Mouse (Mus musculus): ENCODE data around the gene Sun1. TPM values are rescaled to one million over a fixed set of nuclear protein-coding genes. Genes with fewer than 3 reads are reported as not detected.

Sun1 gene
- polyA plus RNA-seq, 1 experiment from 2014 or later, result 52.7 TPM

GRCm38 (mm10) chr5:139286142-139286941, 85.9 kb downstream of the Sun1 start:
- DNase-seq (ENCODE audit: low spot score), result no peak
- Histone ChIP-seq H3K36me3 (no peaks in the 10 kb centered on the region), H3K27ac (no peak overlapping the region), H3K9me3 (replicated peaks) (no peaks in the 10 kb centered on the region), H3K4me3 (no peak overlapping the region), H3K4me1 (peaks cover 27% of the 10 kb centered on the region), H3K27me3 (ENCODE audit: low read depth, poor library complexity, severe bottlenecking) (no peaks in the 10 kb centered on the region)
- 76% methylated on average over 14 of the region's 14 CpGs for WGBS

- DNase-seq (ENCODE audit: low spot score), result no peak
- no peaks in the 10 kb centered on the region for H3K36me3 ChIP-seq
- no peak overlapping the region for H3K27ac ChIP-seq
- H3K4me3 ChIP-seq, result no peak overlapping the region
- no peaks in the 10 kb centered on the region for H3K9me3 ChIP-seq (replicated peaks)
- no peaks in the 10 kb centered on the region for H3K27me3 ChIP-seq (ENCODE audit: low read depth, poor library complexity, severe bottlenecking)
- 86% methylated on average over 5 of the region's 5 CpGs for WGBS
- peaks cover 19% of the 10 kb centered on the region; the same call in 1 of the 2 replicates for H3K4me1 ChIP-seq
Observed at GRCm38 (mm10) chr5:139287099-139287498, 86.7 kb downstream of the Sun1 start.

- H3K27me3 ChIP-seq (ENCODE audit: low read depth, poor library complexity, severe bottlenecking), result no peaks in the 10 kb centered on the region
- DNase-seq (ENCODE audit: low spot score), result no peak
- WGBS, result 88% methylated on average over 4 of the region's 4 CpGs
Observed at GRCm38 (mm10) chr5:139287787-139288186, 87.3 kb downstream of the Sun1 start.

GRCm38 (mm10) chr5:139288591-139288990, 88.2 kb downstream of the Sun1 start:
- no peaks in the 10 kb centered on the region for H3K36me3 ChIP-seq
- WGBS, result 83% methylated on average over 4 of the region's 4 CpGs
- H3K9me3 ChIP-seq (replicated peaks), result no peaks in the 10 kb centered on the region
- H3K4me1 ChIP-seq, result 0 out of 2 replicates have a peak, but pooled peaks cover 14% of the 10 kb centered on the region
- H3K4me3 ChIP-seq, result no peak overlapping the region
- H3K27me3 ChIP-seq (ENCODE audit: low read depth, poor library complexity, severe bottlenecking), result no peaks in the 10 kb centered on the region
- H3K27ac ChIP-seq, result no peak overlapping the region
- no peak for DNase-seq (ENCODE audit: low spot score)

More at GRCm38 (mm10) chr5:139287787-139288186, 87.3 kb downstream of the Sun1 start:
- Histone ChIP-seq H3K4me3 (no peak overlapping the region), H3K4me1 (0 out of 2 replicates have a peak, but pooled peaks cover 14% of the 10 kb centered on the region), H3K36me3 (no peaks in the 10 kb centered on the region), H3K27ac (no peak overlapping the region), H3K9me3 (replicated peaks) (no peaks in the 10 kb centered on the region)

DNA sequence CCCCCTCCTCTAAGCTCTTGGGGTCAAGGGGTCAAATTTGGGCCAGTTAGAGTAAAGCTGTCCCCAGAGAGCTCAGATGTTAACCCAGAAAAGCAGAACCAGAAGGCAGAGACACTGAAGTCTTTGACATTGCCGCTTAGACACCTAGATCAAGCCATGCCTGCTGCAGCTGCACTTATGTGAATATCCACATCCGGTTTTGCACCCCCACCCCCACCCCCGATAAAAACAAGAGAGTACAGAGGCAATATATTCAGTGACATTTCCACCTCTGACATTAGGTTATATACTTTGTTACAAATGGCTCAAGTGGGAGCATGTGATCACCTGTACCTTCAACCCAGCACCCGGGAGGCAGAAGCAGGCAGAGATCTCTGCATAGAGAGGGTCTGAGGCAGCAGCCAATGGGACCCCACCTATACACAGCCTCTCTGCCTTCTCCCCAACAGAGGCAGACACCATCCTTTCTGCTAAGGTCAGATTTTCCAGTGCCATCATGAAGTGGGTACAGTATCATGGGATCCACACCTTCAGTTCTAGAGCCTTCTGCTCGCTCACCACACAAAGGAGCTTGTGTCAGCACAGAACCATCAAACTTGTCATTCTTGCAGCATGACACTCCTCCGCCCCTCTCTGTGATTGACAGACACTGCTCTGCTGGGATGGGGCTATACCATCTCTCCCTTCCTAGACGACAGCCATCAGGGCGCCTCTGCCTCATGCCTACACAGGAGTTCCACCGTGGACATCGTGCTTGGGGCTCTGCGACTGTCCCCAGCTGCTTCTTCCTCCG, 90.2 kb downstream of the Sun1 start:
- H3K4me3 ChIP-seq, result no peak overlapping the region
- H3K9me3 ChIP-seq (replicated peaks), result no peaks in the 10 kb centered on the region
- H3K27me3 ChIP-seq (ENCODE audit: low read depth, poor library complexity, severe bottlenecking), result no peaks in the 10 kb centered on the region
- DNase-seq (ENCODE audit: low spot score), result no peak
- H3K36me3 ChIP-seq, result no peaks in the 10 kb centered on the region
- 0 out of 2 replicates have a peak, but pooled peaks cover 11% of the 10 kb centered on the region for H3K4me1 ChIP-seq
- H3K27ac ChIP-seq, result no peak overlapping the region
- 85% methylated on average over 12 of the region's 12 CpGs for WGBS

- no peaks in the 10 kb centered on the region for H3K9me3 ChIP-seq (replicated peaks)
- H3K4me1 ChIP-seq, result 0 out of 2 replicates have a peak, but pooled peaks cover 4% of the 10 kb centered on the region
- H3K36me3 ChIP-seq, result no peaks in the 10 kb centered on the region
- H3K4me3 ChIP-seq, result no peak overlapping the region
- WGBS, result 74% methylated on average over 6 of the region's 6 CpGs
- no peak for DNase-seq (ENCODE audit: low spot score)
- no peak overlapping the region for H3K27ac ChIP-seq
- no peaks in the 10 kb centered on the region for H3K27me3 ChIP-seq (ENCODE audit: low read depth, poor library complexity, severe bottlenecking)
Observed at GRCm38 (mm10) chr5:139291811-139292560, 91.5 kb downstream of the Sun1 start.

DNA sequence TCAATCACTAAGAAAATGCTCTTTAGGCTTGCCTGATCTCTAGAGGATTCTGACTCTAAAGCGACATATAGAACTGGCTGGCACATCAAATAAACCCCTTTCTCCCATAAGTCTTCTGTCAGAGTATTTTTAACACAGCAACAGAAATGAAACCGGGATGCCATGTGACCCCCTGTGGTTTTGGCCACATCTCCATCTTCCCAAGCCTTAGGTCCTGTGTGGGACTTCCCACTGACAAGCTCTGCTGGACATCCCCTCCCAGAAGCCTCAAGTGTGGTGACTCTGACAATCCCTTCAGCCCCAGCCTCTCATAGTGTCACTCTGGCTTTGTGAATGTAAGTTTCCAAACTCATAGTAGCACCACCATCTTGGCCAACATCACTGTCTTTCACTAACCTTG, 93.7 kb downstream of the Sun1 start:
- Histone ChIP-seq H3K9me3 (replicated peaks) (no peaks in the 10 kb centered on the region), H3K4me3 (no peak overlapping the region), H3K27me3 (ENCODE audit: low read depth, poor library complexity, severe bottlenecking) (no peaks in the 10 kb centered on the region), H3K36me3 (no peaks in the 10 kb centered on the region), H3K4me1 (0 out of 2 replicates have a peak, but pooled peaks cover 3% of the 10 kb centered on the region), H3K27ac (no peak overlapping the region)
- DNase-seq (ENCODE audit: low spot score), result no peak
- 83% methylated on average over 2 of the region's 2 CpGs for WGBS

DNA sequence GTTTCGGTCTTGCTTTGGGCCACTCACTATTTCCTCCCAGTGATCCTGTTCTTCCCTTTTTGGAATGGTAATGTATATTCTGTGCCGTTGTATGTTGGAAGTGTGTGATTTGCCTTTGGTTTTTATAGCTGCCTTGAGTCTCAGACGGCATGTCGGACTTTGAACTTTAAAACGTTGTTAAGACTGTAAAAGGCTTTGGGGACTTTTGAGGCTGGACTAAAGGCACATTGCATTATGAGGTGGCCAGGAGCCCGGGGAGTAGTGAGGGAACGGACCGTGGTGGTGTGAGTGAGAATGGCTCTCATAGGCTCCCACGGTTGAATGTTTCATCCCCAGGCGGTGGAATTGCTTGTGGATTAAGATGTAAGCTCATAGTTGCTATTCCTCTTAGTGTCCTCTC, 96.7 kb downstream of the Sun1 start:
- DNase-seq (ENCODE audit: low spot score), result no peak
- WGBS, result 93% methylated on average over 10 of the region's 10 CpGs
- H3K27me3 ChIP-seq (ENCODE audit: low read depth, poor library complexity, severe bottlenecking), result no peaks in the 10 kb centered on the region

GRCm38 (mm10) chr5:139297745-139298144, 97.3 kb downstream of the Sun1 start:
- Histone ChIP-seq H3K4me3 (no peak overlapping the region), H3K27ac (no peak overlapping the region), H3K9me3 (replicated peaks) (no peaks in the 10 kb centered on the region), H3K36me3 (no peaks in the 10 kb centered on the region), H3K27me3 (ENCODE audit: low read depth, poor library complexity, severe bottlenecking) (no peaks in the 10 kb centered on the region), H3K4me1 (no peaks in the 10 kb centered on the region)
- WGBS, result 87% methylated on average over 5 of the region's 5 CpGs
- no peak for DNase-seq (ENCODE audit: low spot score)

More for the DNA sequence above, 96.7 kb downstream of the Sun1 start:
- Histone ChIP-seq H3K9me3 (replicated peaks) (no peaks in the 10 kb centered on the region), H3K4me3 (no peak overlapping the region), H3K27ac (no peak overlapping the region), H3K36me3 (no peaks in the 10 kb centered on the region), H3K4me1 (no peaks in the 10 kb centered on the region)

Other genes starting within 250 kb of the Sun1 start
- gene Pdgfa, start 203.3 kb upstream of the Sun1 start, polyA plus RNA-seq (2016; fragmentation: Nextera tagmentation; extraction: Ambion mirVana), result 26.8 and 28.8 TPM in 2 replicates
- 3.2 and 4.9 TPM in 2 replicates for gene Prkar1b, start 50.6 kb upstream of the Sun1 start, polyA plus RNA-seq (2016; fragmentation: Nextera tagmentation; extraction: Ambion mirVana)
- 12.9 and 13.1 TPM in 2 replicates for gene Dnaaf5, start 50.4 kb upstream of the Sun1 start, polyA plus RNA-seq (2016; fragmentation: Nextera tagmentation; extraction: Ambion mirVana)
- gene Get4, start 51.7 kb downstream of the Sun1 start, polyA plus RNA-seq (2016; fragmentation: Nextera tagmentation; extraction: Ambion mirVana), result 196 and 215 TPM in 2 replicates
- gene Adap1, start 125.0 kb downstream of the Sun1 start, polyA plus RNA-seq (2016; fragmentation: Nextera tagmentation; extraction: Ambion mirVana), result 0.26 and 0.46 TPM in 2 replicates
- 110 and 118 TPM in 2 replicates for gene Cox19, start 150.8 kb downstream of the Sun1 start, polyA plus RNA-seq (2016; fragmentation: Nextera tagmentation; extraction: Ambion mirVana)
- gene Cyp2w1, start 152.0 kb downstream of the Sun1 start, polyA plus RNA-seq (2016; fragmentation: Nextera tagmentation; extraction: Ambion mirVana), result not detected in 2 replicates
- gene Gpr146, start 177.1 kb downstream of the Sun1 start, polyA plus RNA-seq (2016; fragmentation: Nextera tagmentation; extraction: Ambion mirVana), result 2.2 and 2.3 TPM in 2 replicates
- 0.16 and 0.56 TPM in 2 replicates for gene C130050O18Rik, start 204.6 kb downstream of the Sun1 start, polyA plus RNA-seq (2016; fragmentation: Nextera tagmentation; extraction: Ambion mirVana)
- gene Gper1, start 222.5 kb downstream of the Sun1 start, polyA plus RNA-seq (2016; fragmentation: Nextera tagmentation; extraction: Ambion mirVana), result 0.19 and 0.39 TPM in 2 replicates

Measured in limb, embryonic 10.5 days (tissue).